Mouse (Mus musculus) cerebellum, adult 9-11 months (tissue): ENCODE measurements around the gene Zbtb20.

Experiments used
- DNase-seq: peaks from one replicate; pipeline ENCODE4 v3.0.0; 2022

Zbtb20 gene

GRCm38 (mm10) chr16:43217336-43218006 is 341.8 kb downstream of the Zbtb20 start:
- no peak for DNase-seq

GRCm38 (mm10) chr16:43219367-43219766 is 343.7 kb downstream of the Zbtb20 start:
- DNase-seq = no peak

- no peak for DNase-seq
These were observed 345.6 kb downstream of the Zbtb20 start for GRCm38 (mm10) chr16:43221313-43221712.

- DNase-seq = peak; percentile 27
These were observed 354.6 kb downstream of the Zbtb20 start for GRCm38 (mm10) chr16:43230253-43230652.

- no peak for DNase-seq
These were observed 358.6 kb downstream of the Zbtb20 start for GRCm38 (mm10) chr16:43234249-43234648.

DNA sequence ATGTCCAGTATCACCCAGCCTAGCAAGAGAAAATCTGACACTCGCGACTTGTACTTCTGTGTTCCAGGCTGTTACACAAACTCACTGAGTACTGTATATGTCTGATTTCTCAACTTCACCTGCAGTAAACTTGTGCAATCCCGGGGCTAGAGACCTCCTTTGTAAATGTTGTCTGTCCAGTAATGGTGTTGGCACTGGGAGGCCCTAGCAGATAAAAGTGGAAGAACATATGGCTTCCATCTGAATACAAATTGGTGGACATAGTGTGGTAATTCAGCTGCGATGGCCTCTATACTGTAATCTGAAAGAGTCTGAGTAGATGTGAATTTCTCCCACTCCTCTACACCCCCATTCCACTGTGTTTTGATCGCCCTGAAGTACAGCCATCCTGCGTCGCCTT is 359.6 kb downstream of the Zbtb20 start:
- DNase-seq = no peak

DNA sequence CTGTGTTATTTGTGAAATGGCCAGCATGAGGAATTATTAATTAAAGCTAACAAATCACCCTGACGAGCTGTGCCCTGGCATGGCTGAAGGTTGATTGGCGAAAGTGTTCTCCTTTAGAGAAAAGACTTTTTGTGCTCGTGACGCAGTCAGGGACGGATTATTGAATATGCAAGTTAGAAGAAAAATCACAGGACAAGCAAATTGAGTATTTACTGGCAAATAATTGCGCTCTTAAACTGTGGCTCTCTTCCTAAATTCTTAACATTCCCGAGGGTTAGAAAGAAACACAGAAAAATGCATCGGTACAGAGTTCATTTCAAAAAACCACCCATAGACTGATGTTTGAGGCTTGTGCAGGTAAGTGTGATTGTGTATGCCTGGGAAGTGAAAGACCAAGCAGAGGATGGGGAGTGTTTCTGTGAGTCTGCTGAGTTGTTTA is 360.1 kb downstream of the Zbtb20 start:
- DNase-seq = no peak

DNA sequence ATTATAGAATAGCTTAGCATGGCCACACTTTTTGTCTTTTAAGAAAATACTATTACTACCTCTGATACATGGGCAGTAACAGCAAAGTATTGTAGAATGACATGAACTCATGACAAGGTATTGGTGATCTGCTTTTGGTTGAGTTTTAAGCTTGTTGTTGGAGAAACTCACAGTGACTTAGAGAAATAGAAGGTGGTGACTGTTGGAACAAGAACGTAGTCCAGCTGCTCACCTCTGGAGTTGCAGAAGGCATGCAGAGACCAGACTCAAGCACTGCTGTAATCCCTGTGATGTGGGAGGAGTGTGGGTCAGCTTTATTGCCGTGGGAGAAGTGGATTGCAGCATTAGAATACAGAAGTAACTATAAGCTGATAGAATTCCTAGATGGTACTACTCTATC is 361.9 kb downstream of the Zbtb20 start:
- no peak for DNase-seq

DNA sequence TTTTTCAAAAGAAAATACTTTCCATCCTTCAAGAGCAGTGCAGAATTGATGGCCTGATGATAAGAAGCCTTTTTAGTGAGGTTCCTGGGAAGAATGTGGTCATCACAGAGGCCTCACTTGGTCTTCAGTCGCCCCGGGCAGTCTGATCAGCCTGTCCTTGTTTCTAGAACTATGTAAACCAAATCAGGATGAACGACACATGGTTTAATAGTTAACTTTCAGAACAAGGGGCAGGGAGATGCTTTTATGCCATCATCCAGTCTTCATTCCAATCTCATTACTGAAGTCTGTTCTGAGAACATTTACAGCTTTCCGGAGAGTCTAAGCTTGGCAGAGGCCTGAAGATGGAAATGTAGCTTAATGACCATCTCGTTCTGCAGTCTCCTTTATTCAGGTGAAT is 371.3 kb downstream of the Zbtb20 start:
- no peak for DNase-seq

GRCm38 (mm10) chr16:43253077-43253476 is 377.4 kb downstream of the Zbtb20 start:
- no peak for DNase-seq

GRCm38 (mm10) chr16:43253746-43254145 is 378.1 kb downstream of the Zbtb20 start:
- DNase-seq = no peak

DNA sequence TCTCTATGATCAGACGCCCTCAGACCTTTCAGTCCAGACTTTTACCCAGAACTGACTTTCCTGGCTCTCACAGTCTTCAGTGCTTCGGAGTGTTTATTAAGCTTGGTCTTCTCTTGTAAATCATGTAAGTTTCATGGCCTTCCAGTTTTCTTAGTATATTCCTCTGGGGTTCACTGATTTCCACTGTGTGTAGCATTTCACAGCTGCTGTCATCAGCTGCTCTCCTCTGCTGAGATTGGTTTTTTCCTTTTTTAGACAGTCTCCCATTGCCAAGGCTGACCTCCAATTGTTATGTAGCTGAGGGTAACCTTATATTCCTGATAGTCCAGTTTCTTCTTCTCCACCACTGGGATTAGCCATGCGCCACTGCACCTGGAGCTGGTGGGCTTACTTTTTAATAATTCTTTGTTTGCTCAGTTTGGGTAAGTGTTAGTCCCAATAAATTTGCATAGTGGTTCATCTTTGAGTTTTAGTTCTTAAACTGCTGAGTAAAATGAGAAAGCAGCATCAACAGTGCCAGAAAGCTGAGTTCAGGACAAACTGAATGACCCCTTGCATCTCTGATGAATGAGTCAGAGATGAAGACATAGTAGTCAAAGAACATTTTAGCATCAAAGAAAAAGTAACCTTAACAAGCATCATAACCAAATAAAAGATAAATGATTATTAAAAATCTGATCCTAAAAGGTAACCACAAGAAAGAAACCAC is 380.7 kb downstream of the Zbtb20 start:
- no peak for DNase-seq

- no peak for DNase-seq
These were observed 381.2 kb downstream of the Zbtb20 start for GRCm38 (mm10) chr16:43256900-43257281.

GRCm38 (mm10) chr16:43259466-43259865 is 383.8 kb downstream of the Zbtb20 start:
- no peak for DNase-seq

DNA sequence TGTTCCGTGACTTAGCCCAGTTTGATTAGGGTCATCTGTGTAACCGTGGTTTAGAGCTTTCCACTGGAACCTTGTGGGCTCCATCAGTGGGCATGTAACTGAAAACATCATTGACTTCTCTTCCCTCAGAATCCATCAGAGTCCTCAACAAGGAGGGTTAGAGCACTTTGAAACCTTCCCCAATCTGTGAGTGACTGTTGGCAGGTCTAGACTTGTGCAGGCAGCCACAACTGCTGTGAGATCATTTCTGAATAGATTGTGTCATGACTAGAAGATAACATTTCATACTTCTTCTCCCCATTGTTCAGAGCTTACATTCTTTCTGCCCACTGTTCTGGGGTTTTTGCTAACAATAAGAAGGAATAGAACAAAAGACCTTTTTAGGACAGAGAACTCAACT is 385.2 kb downstream of the Zbtb20 start:
- DNase-seq = no peak

DNA sequence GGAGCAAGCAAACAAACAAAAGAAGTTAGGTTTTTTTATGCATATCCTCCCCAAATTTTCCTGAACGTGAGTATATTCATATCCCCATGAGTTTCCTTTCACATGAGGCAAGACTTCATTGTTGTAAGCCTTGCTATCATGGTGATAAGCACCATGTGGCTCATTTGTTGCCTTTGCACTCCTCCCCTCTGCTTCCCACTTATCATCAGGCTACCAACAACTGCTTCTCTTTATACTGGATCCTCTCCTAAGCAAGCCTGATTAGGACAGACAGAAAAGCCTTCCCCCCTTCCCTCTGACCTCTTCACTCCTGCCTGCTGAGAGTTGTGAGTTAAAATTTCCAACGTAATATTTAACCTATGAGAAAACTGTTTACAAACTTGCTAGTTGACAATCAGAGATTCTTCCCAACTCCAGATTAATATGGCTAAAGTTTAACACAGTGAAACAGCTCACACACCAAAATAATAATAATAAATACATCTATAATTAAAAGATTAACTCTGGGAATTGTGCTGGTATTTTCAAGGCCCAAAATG is 398.4 kb downstream of the Zbtb20 start:
- no peak for DNase-seq

DNA sequence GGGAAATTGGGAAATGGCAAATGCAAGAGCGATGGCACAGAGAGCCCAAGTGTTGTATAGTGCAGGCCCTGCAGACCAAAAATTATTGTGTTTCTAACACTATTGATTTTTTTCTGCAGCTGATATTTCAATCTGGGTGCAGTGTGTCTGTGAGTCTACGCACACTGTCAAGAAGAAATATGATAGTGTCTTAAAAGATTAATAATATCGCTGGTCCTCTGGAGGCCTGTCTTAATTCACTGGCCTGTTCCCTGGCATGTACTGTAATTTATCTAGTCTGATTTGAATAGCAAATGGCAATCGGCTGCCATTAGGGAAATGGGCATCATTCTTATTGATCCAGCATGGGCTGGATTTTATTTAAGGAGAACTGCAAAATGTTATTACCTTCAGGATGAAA is 401.1 kb downstream of the Zbtb20 start:
- no peak for DNase-seq

DNA sequence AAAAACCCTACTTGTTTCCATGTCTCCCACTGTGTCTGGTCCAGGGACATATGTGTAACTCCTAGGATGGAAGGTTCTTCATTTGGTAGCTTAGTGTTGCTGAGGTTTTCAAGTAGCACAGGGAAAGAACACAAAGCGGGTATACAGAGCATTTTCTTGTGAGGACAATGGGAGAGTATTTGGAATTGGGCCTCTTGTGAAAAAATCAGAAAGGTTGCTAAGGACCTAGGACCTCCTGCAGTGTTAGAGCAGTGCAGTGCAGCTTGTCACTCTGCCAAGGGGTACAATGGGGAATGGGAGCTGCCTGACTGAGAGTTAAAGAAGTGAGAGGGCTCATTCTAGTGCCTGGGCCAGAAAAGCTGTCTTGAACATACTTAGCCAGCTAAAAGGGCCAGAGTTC is 410.6 kb downstream of the Zbtb20 start:
- DNase-seq = no peak

- DNase-seq = no peak
These were observed 411.2 kb downstream of the Zbtb20 start for GRCm38 (mm10) chr16:43286783-43287383.

GRCm38 (mm10) chr16:43291423-43291822 is 415.7 kb downstream of the Zbtb20 start:
- DNase-seq = no peak

- DNase-seq = no peak
These were observed 422.4 kb downstream of the Zbtb20 start for GRCm38 (mm10) chr16:43297953-43298596.

DNA sequence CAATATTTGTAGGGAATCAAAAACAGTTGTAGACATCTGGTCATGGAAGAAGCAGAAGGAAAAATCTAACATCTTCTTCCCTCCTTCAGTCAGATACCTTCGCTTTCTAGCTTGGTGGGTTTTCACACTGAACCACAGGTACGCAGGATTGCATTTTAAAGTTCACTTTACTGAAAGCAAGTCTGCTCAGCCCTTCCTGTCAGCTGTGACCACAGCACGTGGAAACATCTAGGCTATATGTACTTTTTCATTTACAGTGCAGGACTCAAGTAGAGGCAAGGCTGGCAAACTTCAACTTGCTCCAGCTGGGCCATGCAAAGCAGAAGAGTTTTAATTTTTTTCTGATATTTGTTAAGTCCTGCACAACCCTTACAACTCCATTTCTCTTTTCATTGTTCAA is 424.7 kb downstream of the Zbtb20 start:
- DNase-seq = no peak

- no peak for DNase-seq
These were observed 426.5 kb downstream of the Zbtb20 start for GRCm38 (mm10) chr16:43302171-43302570.
